Mouse (Mus musculus): ENCODE results near the gene Nf2.
"Not testable (repeated sequence)": the region's sequence is repeated elsewhere in the genome, so short reads cannot be mapped to it uniquely, and the experiment has no call there.

The Nf2 gene

GRCm38 (mm10) chr11:4802401-4802800 is 46.9 kb downstream of the Nf2 start:
- not testable (repeated sequence) for DNase-seq (ENCODE audit: extremely low read depth, low read depth, low spot score)

GRCm38 (mm10) chr11:4800654-4801053 is 48.7 kb downstream of the Nf2 start:
- no peak for DNase-seq (ENCODE audit: extremely low read depth, low read depth, low spot score)

GRCm38 (mm10) chr11:4793006-4793405 is 56.3 kb downstream of the Nf2 start:
- no peak for DNase-seq (ENCODE audit: extremely low read depth, low read depth, low spot score)

GRCm38 (mm10) chr11:4791549-4791948 is 57.8 kb downstream of the Nf2 start:
- DNase-seq (ENCODE audit: extremely low read depth, low read depth, low spot score) = no peak

DNA sequence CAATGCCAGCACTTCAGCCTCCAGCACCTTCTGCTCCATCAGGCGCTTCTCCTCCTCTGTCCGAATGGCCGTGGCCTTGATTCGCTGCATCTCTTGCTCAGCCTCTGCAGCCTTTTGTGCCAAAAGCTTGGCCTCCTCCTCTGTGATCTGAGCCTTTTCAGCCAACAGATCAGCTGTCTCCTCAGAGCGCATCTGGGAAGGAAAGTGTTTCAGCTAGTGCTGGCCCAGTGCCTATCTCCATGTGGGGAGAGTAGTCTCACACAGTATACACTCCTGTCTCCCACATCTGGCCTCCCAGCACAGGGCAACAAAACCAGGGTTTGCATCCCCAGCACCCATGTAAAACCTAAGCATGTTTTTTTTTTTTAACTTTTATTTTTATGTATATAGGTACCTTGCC is 59.6 kb downstream of the Nf2 start:
- DNase-seq (ENCODE audit: extremely low read depth, low read depth, low spot score) = no peak

DNA sequence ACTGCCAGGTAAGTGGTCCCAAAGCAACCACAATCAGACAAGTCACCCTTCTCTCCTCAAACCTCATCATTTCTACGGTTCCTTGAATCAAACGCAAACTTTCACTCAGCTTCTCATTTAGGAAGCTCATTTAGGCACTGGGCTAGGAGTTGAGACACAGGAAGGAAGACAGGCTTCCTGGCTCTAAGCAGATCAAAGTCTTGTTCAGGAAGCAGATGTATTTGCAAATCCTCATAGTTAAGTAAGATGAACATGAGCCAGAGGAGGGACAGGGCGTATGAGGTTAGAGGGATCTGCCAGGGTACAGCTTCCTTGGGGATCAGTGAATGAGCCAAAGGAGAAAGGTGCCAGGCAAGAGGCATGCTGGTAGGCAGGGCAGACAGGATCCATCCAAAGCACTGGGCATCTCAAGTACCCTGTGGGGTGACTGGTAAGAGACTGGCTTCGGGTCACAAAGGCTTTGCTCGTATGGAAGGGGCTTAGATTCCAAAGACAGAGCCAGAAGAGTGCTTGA is 64.7 kb downstream of the Nf2 start:
- no peak for DNase-seq (ENCODE audit: extremely low read depth, low read depth, low spot score)

DNA sequence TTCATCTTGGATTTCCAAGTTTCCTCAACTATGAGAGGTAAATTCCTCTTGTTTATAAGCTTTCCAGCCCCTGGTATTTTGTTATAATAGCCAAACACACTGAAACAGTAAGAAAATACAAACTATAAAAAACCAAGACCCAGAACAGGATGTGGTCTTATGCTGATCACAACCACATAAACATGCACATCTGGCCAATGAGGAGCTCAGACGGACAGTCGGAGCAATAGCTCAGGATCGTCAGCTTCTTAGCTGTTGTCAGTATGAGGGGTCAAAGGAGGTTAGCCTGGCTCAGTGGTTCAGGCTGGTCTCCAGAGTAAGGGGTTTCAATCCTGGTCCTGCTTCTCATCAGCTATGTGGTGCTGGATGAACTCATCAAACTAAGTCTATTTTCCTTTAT is 66.2 kb downstream of the Nf2 start:
- no peak for DNase-seq (ENCODE audit: extremely low read depth, low read depth, low spot score)

DNA sequence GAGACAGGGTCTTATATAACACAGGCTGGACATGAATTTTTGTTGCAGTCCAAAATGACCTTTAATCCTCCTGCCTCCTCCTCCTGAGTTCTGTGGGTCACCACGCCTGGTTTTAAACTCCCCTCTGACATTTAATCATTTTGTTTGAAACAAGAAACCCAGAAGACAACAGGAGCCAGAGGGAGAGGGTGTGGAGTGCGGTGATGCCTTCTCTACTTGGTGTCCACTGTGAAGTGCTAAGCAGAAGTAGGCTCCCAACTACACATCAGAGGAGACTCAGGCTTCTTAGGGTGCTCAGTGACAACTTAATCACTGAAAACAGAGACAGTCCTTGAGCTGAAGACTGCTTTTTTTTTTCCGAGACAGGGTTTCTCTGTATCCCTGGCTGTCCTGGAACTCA is 68.4 kb downstream of the Nf2 start:
- DNase-seq (ENCODE audit: extremely low read depth, low read depth, low spot score) = no peak

DNA sequence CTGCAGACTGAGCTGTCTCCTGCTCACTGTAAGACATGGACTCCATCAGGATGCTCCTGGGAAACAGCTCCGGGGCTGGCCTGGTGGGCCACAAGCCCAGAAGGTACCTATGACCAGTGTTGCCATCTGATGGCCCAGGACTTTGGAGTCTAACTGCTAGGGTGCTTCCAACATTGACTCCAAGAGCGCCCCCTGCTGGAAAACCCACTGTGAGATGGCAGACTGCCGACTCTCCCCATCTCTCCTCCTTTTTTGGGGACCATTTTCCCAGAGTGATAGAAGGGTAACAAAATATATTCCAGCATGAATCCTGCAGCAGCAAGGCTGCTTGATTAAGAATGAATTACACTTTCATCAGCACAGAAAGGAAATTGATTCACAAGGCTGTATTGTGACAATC is 76.4 kb downstream of the Nf2 start:
- DNase-seq (ENCODE audit: extremely low read depth, low read depth, low spot score) = no peak

- no peak for DNase-seq (ENCODE audit: extremely low read depth, low read depth, low spot score)
Observed at GRCm38 (mm10) chr11:4771756-4772155, 77.6 kb downstream of the Nf2 start.

- no peak for DNase-seq (ENCODE audit: extremely low read depth, low read depth, low spot score)
Observed at GRCm38 (mm10) chr11:4769881-4770280, 79.5 kb downstream of the Nf2 start.

- DNase-seq (ENCODE audit: extremely low read depth, low read depth, low spot score) = no peak
Observed at GRCm38 (mm10) chr11:4769293-4769692, 80.0 kb downstream of the Nf2 start.

DNA sequence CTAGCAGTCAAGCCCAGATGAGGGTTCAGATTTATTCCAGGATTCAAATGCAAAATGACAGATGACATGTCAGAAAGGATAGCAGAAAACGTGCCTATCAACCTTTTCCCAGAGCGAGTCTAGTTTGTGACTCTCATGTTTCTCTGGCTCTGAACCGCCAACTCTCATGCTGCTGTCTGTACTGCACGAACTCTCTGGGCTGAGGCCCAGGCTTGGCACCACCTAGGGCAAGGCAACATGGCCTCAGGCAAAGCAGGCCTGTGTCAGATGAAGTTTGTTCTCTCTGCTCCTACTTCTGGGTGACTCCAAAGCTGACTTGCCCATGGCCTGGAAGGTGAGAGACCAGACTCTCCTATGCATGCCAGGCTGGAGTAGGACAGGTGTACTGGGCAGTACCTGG is 80.9 kb downstream of the Nf2 start:
- DNase-seq (ENCODE audit: extremely low read depth, low read depth, low spot score) = no peak

DNA sequence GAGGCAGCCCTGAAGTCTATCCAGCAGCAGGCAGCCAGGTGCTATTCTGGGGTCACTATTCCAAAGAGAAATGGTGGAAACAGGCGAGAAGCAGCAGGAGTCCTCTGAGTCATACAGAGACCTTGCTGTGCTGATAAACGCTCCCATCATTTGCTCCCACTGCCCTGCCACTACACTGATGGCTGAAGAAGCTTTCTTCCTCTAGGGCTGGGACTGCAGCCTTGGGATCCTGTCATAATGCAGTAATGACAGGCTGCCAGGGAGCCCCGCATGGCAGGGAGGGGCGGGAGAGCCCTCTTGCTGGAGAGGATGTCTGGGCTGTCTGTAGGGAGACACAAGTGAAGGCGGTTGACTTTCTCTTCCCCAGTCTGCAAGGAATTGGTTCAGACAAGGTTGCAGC is 84.9 kb downstream of the Nf2 start:
- no peak for DNase-seq (ENCODE audit: extremely low read depth, low read depth, low spot score)

DNA sequence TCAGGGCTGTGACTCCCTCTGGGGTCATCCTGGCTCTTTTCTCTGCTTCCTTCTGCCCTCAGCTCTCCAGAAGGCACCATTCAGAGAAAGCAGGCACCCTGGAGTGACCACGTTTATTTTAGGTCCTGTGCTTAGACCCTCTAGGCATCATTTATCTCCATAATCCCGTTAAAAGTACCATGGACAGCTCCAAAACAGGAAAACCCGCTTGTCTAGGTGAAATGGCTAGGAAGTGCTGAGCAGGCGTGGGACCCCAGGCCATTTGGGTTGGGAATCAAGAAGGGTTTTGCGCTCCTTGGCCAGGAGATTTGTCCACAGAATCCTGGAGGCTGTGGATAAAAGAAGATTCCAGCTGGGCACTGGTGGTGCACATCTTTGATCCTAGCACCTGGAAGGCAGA is 85.7 kb downstream of the Nf2 start:
- no peak for DNase-seq (ENCODE audit: extremely low read depth, low read depth, low spot score)

GRCm38 (mm10) chr11:4762511-4762910 is 86.8 kb downstream of the Nf2 start:
- DNase-seq (ENCODE audit: extremely low read depth, low read depth, low spot score) = no peak

- no peak for DNase-seq (ENCODE audit: extremely low read depth, low read depth, low spot score)
Observed at GRCm38 (mm10) chr11:4761991-4762390, 87.3 kb downstream of the Nf2 start.

DNA sequence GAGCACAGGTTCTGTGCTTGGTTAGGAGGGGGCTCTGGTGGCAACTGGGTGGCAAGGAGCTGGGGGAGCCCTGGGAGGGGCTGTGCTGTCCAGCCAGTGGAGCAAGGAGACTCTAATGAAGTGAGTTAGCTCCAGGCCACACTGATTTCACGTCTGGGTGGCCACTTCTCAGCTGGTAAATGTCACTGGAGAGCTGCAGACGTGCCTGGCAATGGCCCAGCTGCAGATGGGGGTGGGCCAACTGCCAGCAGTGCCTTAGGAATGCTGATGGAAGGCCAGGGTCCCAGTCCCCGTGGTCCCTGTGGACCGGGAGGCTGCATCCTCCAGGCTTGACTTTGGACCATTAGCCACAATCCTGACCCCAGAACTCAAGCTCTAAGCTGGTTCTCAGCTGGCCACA is 88.9 kb downstream of the Nf2 start:
- no peak for DNase-seq (ENCODE audit: extremely low read depth, low read depth, low spot score)

GRCm38 (mm10) chr11:4757789-4758158 is 91.6 kb downstream of the Nf2 start:
- DNase-seq (ENCODE audit: extremely low read depth, low read depth, low spot score) = no peak

DNA sequence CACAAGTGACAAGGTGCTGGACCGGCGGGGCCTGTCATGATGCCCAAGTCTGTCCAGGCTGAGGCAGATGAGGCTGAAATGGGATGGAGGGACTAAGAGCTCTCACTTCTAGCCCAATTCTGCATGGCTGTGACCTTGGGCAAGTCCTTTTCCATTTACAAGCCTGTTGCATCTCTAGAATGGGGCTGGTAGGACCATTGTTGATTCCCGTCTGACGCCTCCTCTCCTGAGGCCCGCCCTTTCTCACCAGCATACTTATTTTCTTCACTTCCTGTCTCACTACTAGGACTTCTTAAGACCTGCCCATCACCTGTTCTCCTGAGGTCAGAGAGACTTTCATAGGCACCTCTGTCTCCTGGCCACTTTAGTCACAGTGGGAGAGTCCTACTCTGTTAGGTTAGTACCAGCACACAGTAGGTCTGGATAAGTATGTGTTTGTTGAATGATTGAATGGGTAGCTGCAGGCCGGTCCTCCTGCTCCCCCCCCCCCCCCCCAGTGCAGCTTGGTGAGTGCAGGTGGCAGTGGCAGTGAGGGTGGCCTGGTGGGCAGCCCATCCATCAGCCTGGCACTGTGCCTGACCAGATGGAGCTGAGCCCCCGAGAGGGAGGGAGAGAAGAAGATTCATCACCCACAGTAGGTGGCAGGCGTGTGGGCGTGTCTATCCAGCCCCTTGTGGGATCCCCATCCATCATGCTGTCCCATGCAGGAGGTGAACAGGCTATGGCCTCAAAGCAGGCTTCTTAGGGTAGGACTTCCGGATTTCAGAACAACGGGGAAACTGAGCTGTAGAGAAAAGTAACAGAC is 92.2 kb downstream of the Nf2 start:
- no peak for DNase-seq (ENCODE audit: extremely low read depth, low read depth, low spot score)

DNA sequence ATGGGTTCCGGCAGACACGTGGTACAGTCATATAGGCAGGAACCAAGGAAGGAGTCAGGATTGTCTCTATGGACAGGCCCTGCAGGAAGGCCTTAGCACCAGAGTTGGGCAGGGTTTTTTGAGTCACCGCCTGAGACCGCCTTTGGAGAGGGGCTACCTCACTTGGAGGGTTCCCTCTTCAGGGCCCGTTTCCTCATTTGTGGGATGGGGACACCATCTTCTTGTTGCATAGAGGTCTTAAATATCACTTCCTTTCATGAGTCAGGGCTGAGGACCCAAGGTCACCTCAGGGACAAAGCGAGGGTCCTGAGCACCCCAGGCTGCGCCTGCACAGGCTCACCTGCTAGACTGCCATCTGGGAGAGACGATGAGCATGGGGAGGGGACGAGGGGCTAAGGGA is 92.9 kb downstream of the Nf2 start:
- no peak for DNase-seq (ENCODE audit: extremely low read depth, low read depth, low spot score)

GRCm38 (mm10) chr11:4754867-4755266 is 94.5 kb downstream of the Nf2 start:
- no peak for DNase-seq (ENCODE audit: extremely low read depth, low read depth, low spot score)

DNA sequence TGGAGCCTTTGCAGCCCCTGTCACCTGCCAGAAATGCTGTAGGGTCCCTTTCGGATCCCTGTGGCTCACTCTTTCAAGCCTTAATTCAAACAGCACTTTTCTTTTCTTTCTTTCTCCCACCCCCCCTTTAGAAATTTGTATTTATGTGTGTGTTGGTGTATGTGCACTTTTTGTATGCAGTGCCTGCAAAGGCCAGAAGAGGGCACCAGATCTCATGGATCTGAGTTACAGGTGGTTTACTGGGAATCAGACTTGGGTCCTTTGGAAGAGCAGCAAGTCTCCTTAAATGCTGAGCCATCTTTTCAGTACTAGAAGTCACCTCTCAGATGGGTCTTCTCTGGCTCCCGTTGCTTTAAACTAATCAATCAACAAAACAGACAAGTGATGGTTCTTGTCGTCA is 95.3 kb downstream of the Nf2 start:
- no peak for DNase-seq (ENCODE audit: extremely low read depth, low read depth, low spot score)

Measured in fat pad, adult 2 months (tissue).